Mouse (Mus musculus) adrenal gland, postnatal 36 days (tissue): ENCODE data around the gene Slc39a5. TPM values are rescaled to one million over a fixed set of nuclear protein-coding genes. Genes with fewer than 3 reads are reported as not detected.

Source experiments
- DNase-seq, 2 experiments: peaks; one replicate each; pipeline ENCODE4 v3.0.0; 2021; ENCODE audit warnings: mixed read lengths in 1 of 2
- long read RNA-seq, 2 experiments: library from polyadenylated mRNA; stranded (forward); transcript quantifications; one replicate each; pipeline ENCODE4 v2.0.0; 2021; ENCODE audit warnings: borderline sequencing depth in 2 of 2
- total RNA-seq, 2 experiments: library from RNA; stranded (reverse); gene quantifications; 2 replicates each; pipeline ENCODE4 v1.2.3; 2021

Slc39a5 gene
- not detected for total RNA-seq
- long read RNA-seq, experiment 1 = 0 reads
- long read RNA-seq, experiment 2, partial matches to known transcripts = 0 of 1 reads
- long read RNA-seq, experiment 2, other reads (novel, unspliced or antisense) = 1 of 1 reads

- DNase-seq = no peak
Observed at GRCm38 (mm10) chr10:128401056-128401455, at the start of gene Slc39a5. Gene Slc39a5, minus strand, starts transcription at chr10:128401229.

GRCm38 (mm10) chr10:128445407-128445806, 44.4 kb upstream of the Slc39a5 start:
- no peak for DNase-seq

GRCm38 (mm10) chr10:128444354-128444753, 43.3 kb upstream of the Slc39a5 start:
- no peak for DNase-seq

- DNase-seq = no peak
Observed at GRCm38 (mm10) chr10:128442718-128443117, 41.7 kb upstream of the Slc39a5 start.

- DNase-seq = no peak
Observed at GRCm38 (mm10) chr10:128441324-128442119, 40.5 kb upstream of the Slc39a5 start.

GRCm38 (mm10) chr10:128440407-128440806, 39.4 kb upstream of the Slc39a5 start:
- DNase-seq = peak in 1 of 2 experiments; percentile 51

- DNase-seq = no peak
Observed at GRCm38 (mm10) chr10:128438675-128439279, 37.7 kb upstream of the Slc39a5 start.

GRCm38 (mm10) chr10:128436376-128436775, 35.3 kb upstream of the Slc39a5 start:
- DNase-seq = no peak

GRCm38 (mm10) chr10:128435873-128436272, 34.8 kb upstream of the Slc39a5 start:
- DNase-seq = no peak

- peak; percentile 83 to 87 for DNase-seq
Observed at GRCm38 (mm10) chr10:128435186-128435823, 34.3 kb upstream of the Slc39a5 start.

GRCm38 (mm10) chr10:128434681-128435080, 33.7 kb upstream of the Slc39a5 start:
- DNase-seq = no peak

GRCm38 (mm10) chr10:128433417-128433816, 32.4 kb upstream of the Slc39a5 start:
- DNase-seq = no peak

- DNase-seq = no peak
Observed at GRCm38 (mm10) chr10:128429454-128429853, 28.4 kb upstream of the Slc39a5 start.

- DNase-seq = no peak
Observed at GRCm38 (mm10) chr10:128429052-128429451, 28.0 kb upstream of the Slc39a5 start.

GRCm38 (mm10) chr10:128425260-128425659, 24.2 kb upstream of the Slc39a5 start:
- no peak for DNase-seq

GRCm38 (mm10) chr10:128424604-128425003, 23.6 kb upstream of the Slc39a5 start:
- DNase-seq = no peak

- no peak for DNase-seq
Observed at GRCm38 (mm10) chr10:128422426-128422825, 21.4 kb upstream of the Slc39a5 start.

GRCm38 (mm10) chr10:128414848-128415247, 13.8 kb upstream of the Slc39a5 start:
- no peak for DNase-seq

- DNase-seq = no peak
Observed at GRCm38 (mm10) chr10:128413076-128413475, 12.0 kb upstream of the Slc39a5 start.

- no peak for DNase-seq
Observed at GRCm38 (mm10) chr10:128412558-128412957, 11.5 kb upstream of the Slc39a5 start.

- DNase-seq = peak in 1 of 2 experiments; percentile 50
Observed at GRCm38 (mm10) chr10:128412055-128412381, 11.0 kb upstream of the Slc39a5 start.

GRCm38 (mm10) chr10:128411211-128412054, 10.4 kb upstream of the Slc39a5 start, which contains the start of the genes Nabp2 and Rnf41:
Gene Nabp2, minus strand, starts transcription at chr10:128411492.
Gene Rnf41, plus strand, starts transcription at chr10:128411657.
- peak; percentile 97 to 98 for DNase-seq
